Mouse (Mus musculus): ENCODE data around the gene Tmem132d. TPM values are rescaled to one million over a fixed set of nuclear protein-coding genes. Genes with fewer than 3 reads are reported as not detected.
"Not testable (repeated sequence)": the region's sequence is repeated elsewhere in the genome, so short reads cannot be mapped to it uniquely, and the experiment has no call there.

Tmem132d gene
- polyA plus RNA-seq, 3 experiments from 2014 or later, result not detected

DNA sequence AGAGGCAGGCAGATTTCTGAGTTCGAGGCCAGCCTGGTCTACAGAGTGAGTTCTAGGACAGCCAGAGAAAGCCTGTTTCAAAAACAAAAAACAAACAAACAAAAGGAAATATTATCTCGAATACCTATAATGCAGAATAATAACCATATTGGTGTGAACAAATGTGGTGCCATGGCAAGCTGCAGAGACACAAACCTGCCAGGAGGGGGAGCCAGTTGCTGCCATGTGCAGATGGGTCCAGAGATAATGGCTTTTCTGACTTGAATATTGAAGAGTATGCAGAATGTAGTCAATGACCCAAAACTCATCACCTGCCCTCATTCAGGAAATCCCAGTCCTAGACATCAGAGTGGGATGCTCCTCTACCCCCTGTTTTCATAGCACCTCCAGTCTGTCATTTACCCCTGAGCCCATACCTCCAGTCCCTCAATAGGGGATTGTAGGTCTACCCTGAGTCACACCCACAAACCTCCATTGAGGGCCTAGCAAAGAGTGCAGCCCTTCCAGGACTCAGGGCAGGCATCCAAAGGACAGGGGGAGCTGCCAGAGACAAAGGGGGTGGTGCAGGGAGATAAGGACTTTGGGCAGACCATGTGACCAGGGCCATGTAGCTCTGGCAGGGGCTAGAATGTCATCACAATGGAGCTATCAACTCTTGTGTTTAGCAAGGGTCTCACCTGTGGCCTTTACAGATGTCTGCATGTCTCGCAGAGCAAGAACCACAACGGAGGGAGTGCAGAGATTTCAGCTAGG is 676.0 kb downstream of the Tmem132d start:
- no peak for ATAC-seq

GRCm38 (mm10) chr5:127756011-127756410 is 676.9 kb downstream of the Tmem132d start:
- ATAC-seq, result no peak

DNA sequence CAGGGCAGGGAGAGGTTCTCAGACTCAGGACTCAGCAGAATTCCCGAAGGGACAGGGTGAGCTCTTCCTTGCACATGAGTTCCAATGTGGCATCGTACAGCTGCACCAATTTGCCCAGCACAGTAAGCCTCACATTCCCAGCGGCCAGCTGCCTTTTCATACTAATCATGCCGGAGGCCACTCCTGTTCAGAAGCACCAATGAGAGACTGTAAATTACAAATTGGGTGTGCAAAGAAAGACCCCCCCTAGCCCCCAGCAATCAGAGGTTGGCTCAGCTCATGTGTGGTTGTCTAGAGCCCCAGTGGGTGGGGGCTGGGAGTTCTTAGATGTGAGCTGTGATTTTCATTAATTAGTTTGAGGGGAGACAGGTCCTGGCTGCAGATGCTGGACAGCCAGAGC is 677.3 kb downstream of the Tmem132d start:
- ATAC-seq, result no peak

DNA sequence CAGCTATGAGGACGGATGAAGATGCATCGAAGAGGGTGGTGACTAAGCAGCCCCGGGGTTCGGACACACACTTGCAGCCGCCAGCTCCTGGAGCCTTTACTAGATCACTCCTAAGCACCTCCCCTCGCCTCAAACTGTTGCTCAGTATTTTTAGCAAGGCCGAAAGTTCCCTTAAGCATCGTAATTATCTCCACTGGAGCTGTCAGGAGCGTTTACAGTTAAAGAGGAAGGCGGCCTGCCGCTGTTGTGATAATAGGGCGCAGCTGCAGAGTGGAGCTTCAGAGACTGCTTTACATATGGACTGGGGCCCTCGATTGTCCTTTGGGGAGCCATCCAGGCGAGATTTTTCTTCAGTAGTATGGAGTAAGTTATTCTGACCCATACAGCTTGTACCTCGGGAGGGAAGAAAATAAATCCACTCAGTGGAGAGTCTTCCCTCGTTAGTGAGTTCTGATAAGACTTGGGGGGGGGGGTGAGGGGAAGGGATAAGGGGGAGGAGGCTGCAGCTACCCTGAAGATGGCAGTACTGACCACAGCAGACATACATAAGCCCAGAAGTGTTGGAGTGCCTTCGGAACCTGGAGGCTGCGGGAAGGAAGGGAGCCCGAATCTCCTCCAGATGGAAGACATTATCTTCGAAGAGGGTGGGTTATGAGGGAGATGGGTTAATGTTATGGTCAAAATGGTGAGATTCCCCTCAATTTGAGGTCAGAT is 681.5 kb downstream of the Tmem132d start:
- no peak for ATAC-seq

DNA sequence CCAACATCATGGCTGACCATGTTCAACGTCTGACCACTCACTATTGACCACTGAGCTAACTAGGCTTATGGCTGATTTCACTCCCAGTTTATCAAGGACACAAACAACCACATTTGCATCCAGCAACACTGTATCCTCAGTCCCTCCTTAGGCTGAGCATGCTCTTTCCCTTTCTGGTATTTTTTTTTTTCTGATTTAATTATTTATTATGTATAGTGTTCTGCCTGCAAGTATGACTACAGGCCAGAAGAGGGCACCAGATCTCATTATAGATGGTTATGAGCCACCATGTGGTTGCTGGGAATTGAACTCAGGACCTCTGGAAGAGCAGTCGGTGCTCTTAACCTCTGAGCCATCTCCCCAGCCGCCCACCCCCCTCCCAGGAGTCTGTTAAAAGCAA is 683.3 kb downstream of the Tmem132d start:
- not testable (repeated sequence) for ATAC-seq

DNA sequence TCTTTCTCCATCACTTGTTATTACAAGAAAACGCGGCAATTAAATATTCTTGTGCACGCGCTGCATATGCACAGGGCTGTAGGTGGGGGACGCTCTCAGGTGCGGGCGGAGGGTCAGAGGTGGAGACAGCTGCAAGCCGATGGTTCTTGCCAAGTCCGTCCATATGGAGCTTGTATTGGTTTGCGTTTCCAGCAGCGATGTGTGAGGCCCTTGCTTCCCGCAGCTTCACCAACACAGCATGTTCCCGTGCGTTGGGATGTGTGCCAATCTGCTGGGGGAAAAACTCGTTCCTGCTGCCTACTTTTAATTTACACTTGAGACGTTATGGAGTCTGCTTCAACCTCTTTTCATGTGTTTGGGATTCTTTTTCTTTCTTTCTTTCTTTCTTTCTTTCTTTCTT is 691.5 kb downstream of the Tmem132d start:
- no peak for ATAC-seq

Other genes starting within 250 kb of the Tmem132d start
- not detected for gene Fzd10, start 167.8 kb upstream of the Tmem132d start, polyA plus RNA-seq (2017; shearing (Covaris generic))

All from inflammation-experienced regulatory T-cells, adult 6 months (primary cell).